Mouse (Mus musculus): ENCODE data around the gene Ccdc134.
A peak's percentile ranks its signal among the peaks of the same experiment; 100 is the strongest.
"Not testable (repeated sequence)": the region's sequence is repeated elsewhere in the genome, so short reads cannot be mapped to it uniquely, and the experiment has no call there.

The Ccdc134 gene

GRCm38 (mm10) chr15:82127426-82128374 is at the start of gene Ccdc134:
Gene Ccdc134, plus strand, starts transcription at chr15:82127922.
- DNase-seq (ENCODE audit: low read depth, low spot score) = peak; percentile 97

- DNase-seq (ENCODE audit: low read depth, low spot score) = peak; percentile 76
Observed at GRCm38 (mm10) chr15:82079883-82080282, 47.8 kb upstream of the Ccdc134 start.

- DNase-seq (ENCODE audit: low read depth, low spot score) = no peak
Observed at GRCm38 (mm10) chr15:82081161-82081560, 46.6 kb upstream of the Ccdc134 start.

GRCm38 (mm10) chr15:82085606-82086005 is 42.1 kb upstream of the Ccdc134 start:
- no peak for DNase-seq (ENCODE audit: low read depth, low spot score)

- DNase-seq (ENCODE audit: low read depth, low spot score) = no peak
Observed at GRCm38 (mm10) chr15:82086131-82086530, 41.6 kb upstream of the Ccdc134 start.

GRCm38 (mm10) chr15:82087266-82087665 is 40.5 kb upstream of the Ccdc134 start:
- DNase-seq (ENCODE audit: low read depth, low spot score) = peak; percentile 71

GRCm38 (mm10) chr15:82091061-82091460 is 36.7 kb upstream of the Ccdc134 start:
- no peak for DNase-seq (ENCODE audit: low read depth, low spot score)

GRCm38 (mm10) chr15:82106953-82107555 is 20.7 kb upstream of the Ccdc134 start:
- peak; percentile 87 for DNase-seq (ENCODE audit: low read depth, low spot score)

- no peak for DNase-seq (ENCODE audit: low read depth, low spot score)
Observed at GRCm38 (mm10) chr15:82120544-82120943, 7.2 kb upstream of the Ccdc134 start.

- DNase-seq (ENCODE audit: low read depth, low spot score) = not testable (repeated sequence)
Observed at GRCm38 (mm10) chr15:82126690-82127089, 1.0 kb upstream of the Ccdc134 start.

GRCm38 (mm10) chr15:82128398-82128797 is 676 bp downstream of the Ccdc134 start:
- DNase-seq (ENCODE audit: low read depth, low spot score) = no peak

- no peak for DNase-seq (ENCODE audit: low read depth, low spot score)
Observed at GRCm38 (mm10) chr15:82130599-82130998, 2.9 kb downstream of the Ccdc134 start.

- no peak for DNase-seq (ENCODE audit: low read depth, low spot score)
Observed at GRCm38 (mm10) chr15:82135372-82135771, 7.7 kb downstream of the Ccdc134 start.

- peak; percentile 77 for DNase-seq (ENCODE audit: low read depth, low spot score)
Observed at GRCm38 (mm10) chr15:82138565-82138964, 10.8 kb downstream of the Ccdc134 start.

GRCm38 (mm10) chr15:82139196-82139595 is 11.5 kb downstream of the Ccdc134 start:
- DNase-seq (ENCODE audit: low read depth, low spot score) = peak; percentile 45

- peak; percentile 64 for DNase-seq (ENCODE audit: low read depth, low spot score)
Observed at GRCm38 (mm10) chr15:82140355-82140754, 12.6 kb downstream of the Ccdc134 start.

GRCm38 (mm10) chr15:82144157-82144556 is 16.4 kb downstream of the Ccdc134 start:
- no peak for DNase-seq (ENCODE audit: low read depth, low spot score)

GRCm38 (mm10) chr15:82145408-82145807 is 17.7 kb downstream of the Ccdc134 start:
- peak; percentile 72 for DNase-seq (ENCODE audit: low read depth, low spot score)

- peak; percentile 29 for DNase-seq (ENCODE audit: low read depth, low spot score)
Observed at GRCm38 (mm10) chr15:82145851-82146769, 18.4 kb downstream of the Ccdc134 start.

GRCm38 (mm10) chr15:82146770-82147610 is 19.3 kb downstream of the Ccdc134 start, which contains the start of gene Srebf2:
Gene Srebf2, plus strand, starts transcription at chr15:82147181.
- peak; percentile 100 for DNase-seq (ENCODE audit: low read depth, low spot score)

Measured in ZHBTc4 (cell line).